Mouse (Mus musculus) CH12.LX (cell line): Measurements from ENCODE around the gene Commd1. TPM values are rescaled to one million over a fixed set of nuclear protein-coding genes. Genes with fewer than 3 reads are reported as not detected.
A peak's percentile ranks its signal among the peaks of the same experiment; 100 is the strongest.

Experiments
- DNase-seq: peaks from one replicate; pipeline ENCODE4 v3.0.0-alpha.2; 2013; ENCODE audit errors: extremely low read depth
- H3K27ac ChIP-seq: 2 replicates; pipeline ENCODE4 v1.5.1; 2012; ENCODE audit warnings: low read depth, mild to moderate bottlenecking, control low read depth, moderate library complexity; ENCODE audit not compliant: insufficient read depth
- H3K27me3 ChIP-seq: replicated peaks from 2 replicates; pipeline ENCODE3; 2012; ENCODE audit warnings: inconsistent platforms
- H3K36me3 ChIP-seq, 2 experiments: replicated peaks in 1 of 2; 2 replicates each; pipeline versions ENCODE3 to v1.6.1; 2012; ENCODE audit warnings: inconsistent platforms in 1 of 2, low read length in 1 of 2, mild to moderate bottlenecking in 1 of 2, mixed read lengths in 1 of 2, moderate library complexity in 1 of 2; ENCODE audit not compliant: control insufficient read depth in 1 of 2, insufficient read depth in 1 of 2
- H3K4me1 ChIP-seq, 2 experiments: 2 replicates each; pipeline ENCODE4 v1.6.1; 2012; ENCODE audit warnings: inconsistent platforms in 1 of 2, moderate library complexity in 1 of 2; ENCODE audit not compliant: insufficient read depth in 2 of 2, control insufficient read depth in 1 of 2
- H3K4me2 ChIP-seq: 2 replicates; pipeline ENCODE4 v1.6.1; 2012; ENCODE audit warnings: low read depth, mild to moderate bottlenecking, control low read depth; ENCODE audit not compliant: poor library complexity, insufficient read depth, severe bottlenecking
- H3K4me3 ChIP-seq, 3 experiments: fragments of 150-350 bp in 1 of 3; sonication (generic) in 1 of 3; replicated peaks in 1 of 3; 2 replicates each; pipeline versions ENCODE3 to v1.5.1; 2011 to 2012; ENCODE audit warnings: low read depth in 2 of 3, low read length in 2 of 3, mild to moderate bottlenecking in 2 of 3, moderate library complexity in 2 of 3, control low read depth in 1 of 3, improper control_type of control experiment in 1 of 3, inconsistent platforms in 1 of 3, mixed read lengths in 1 of 3; ENCODE audit not compliant: poor library complexity in 1 of 3
- H3K79me2 ChIP-seq: replicated peaks from 2 replicates; pipeline ENCODE4 v1.6.1; 2012; ENCODE audit warnings: mild to moderate bottlenecking, moderate library complexity; ENCODE audit not compliant: control insufficient read depth, poor library complexity, insufficient read depth, severe bottlenecking; ENCODE audit errors: extremely low read depth
- H3K9ac ChIP-seq: 2 replicates; pipeline ENCODE4 v1.6.1; 2012; ENCODE audit warnings: low read depth, mild to moderate bottlenecking, control low read depth, moderate library complexity; ENCODE audit not compliant: insufficient read depth
- H3K9me3 ChIP-seq: replicated peaks from 2 replicates; pipeline ENCODE3; 2012; ENCODE audit warnings: low read length, inconsistent platforms, mixed read lengths
- CTCF ChIP-seq, 2 experiments: IDR thresholded peaks in 1 of 2; conservative IDR thresholded peaks in 1 of 2; 2 replicates each; pipeline ENCODE4 v1.5.1; 2011 to 2012; ENCODE audit warnings: low read depth in 2 of 2, low read length in 2 of 2, improper control_type of control experiment in 1 of 2, inconsistent platforms in 1 of 2, mild to moderate bottlenecking in 1 of 2, moderate library complexity in 1 of 2
- E2F4 ChIP-seq: IDR thresholded peaks from 2 replicates; pipeline ENCODE4 v1.6.1; 2011; ENCODE audit warnings: low read depth, low read length, improper control_type of control experiment; ENCODE audit not compliant: insufficient replicate concordance
- EP300 ChIP-seq: IDR thresholded peaks from 2 replicates; pipeline ENCODE4 v1.6.1; 2011; ENCODE audit warnings: low read length, improper control_type of control experiment
- ETS1 ChIP-seq: conservative IDR thresholded peaks from 2 replicates; pipeline ENCODE4 v1.6.1; 2012; ENCODE audit warnings: low read depth, mild to moderate bottlenecking, inconsistent platforms, low read length, improper control_type of control experiment, moderate library complexity
- HCFC1 ChIP-seq: IDR thresholded peaks from 2 replicates; pipeline ENCODE4 v1.6.1; 2012; ENCODE audit warnings: low read depth, mild to moderate bottlenecking, inconsistent platforms, low read length, improper control_type of control experiment
- JUND ChIP-seq: conservative IDR thresholded peaks from 2 replicates; pipeline ENCODE4 v1.6.1; 2011; ENCODE audit warnings: low read depth, low read length, improper control_type of control experiment
- KAT2A ChIP-seq: IDR thresholded peaks from 2 replicates; pipeline ENCODE4 v1.6.1; 2012; ENCODE audit warnings: low read length, improper control_type of control experiment, inconsistent platforms; ENCODE audit not compliant: insufficient replicate concordance
- MAFK ChIP-seq: IDR thresholded peaks from 2 replicates; pipeline ENCODE4 v1.6.1; 2011; ENCODE audit warnings: low read length, improper control_type of control experiment; ENCODE audit not compliant: insufficient replicate concordance
- MAZ ChIP-seq: IDR thresholded peaks from 2 replicates; pipeline ENCODE4 v1.6.1; 2012; ENCODE audit warnings: low read depth, mild to moderate bottlenecking, inconsistent platforms, low read length, improper control_type of control experiment, moderate library complexity
- PAX5 ChIP-seq: IDR thresholded peaks from 2 replicates; pipeline ENCODE4 v1.6.1; 2012; ENCODE audit warnings: low read length, inconsistent platforms, mixed read lengths
- POLR2A ChIP-seq: IDR thresholded peaks from 2 replicates; pipeline ENCODE4 v1.6.1; 2011; ENCODE audit warnings: low read depth, mild to moderate bottlenecking, improper control_type of control experiment, low read length
- POLR2AphosphoS2 ChIP-seq: IDR thresholded peaks from 2 replicates; pipeline ENCODE4 v1.6.1; 2011; ENCODE audit warnings: low read depth, low read length, improper control_type of control experiment
- RAD21 ChIP-seq: IDR thresholded peaks from 2 replicates; pipeline ENCODE4 v1.6.1; 2011; ENCODE audit warnings: low read depth, mild to moderate bottlenecking, low read length, improper control_type of control experiment, moderate library complexity
- SMC3 ChIP-seq: IDR thresholded peaks from 2 replicates; pipeline ENCODE4 v1.6.1; 2011; ENCODE audit warnings: low read depth, low read length, improper control_type of control experiment
- USF2 ChIP-seq: conservative IDR thresholded peaks from 2 replicates; pipeline ENCODE4 v1.6.1; 2011; ENCODE audit warnings: low read depth, low read length, improper control_type of control experiment
- dilution Hi-C: fragments of 300-500 bp; cut with MboI; formaldehyde crosslinking; loops from 2 replicates; pipeline ENCODE4 v1.14.3; 2020; ENCODE audit warnings: low sequenced_read_pairs; ENCODE audit not compliant: extremely low pct_unique_long_range_greater_than_20kb, extremely low pct_ligation_motif_present
- in situ Hi-C: fragments of 300-500 bp; cut with MboI; formaldehyde crosslinking; loops from 3 replicates; pipeline ENCODE4 v1.14.3; 2019; ENCODE audit warnings: low sequenced_read_pairs, low pct_ligation_motif_present, low pct_unique_long_range_greater_than_20kb, mixed read lengths
- polyA plus RNA-seq: library from polyadenylated mRNA; unstranded; fragments of >175 nt; gene quantifications from 2 replicates; pipeline ENCODE4 v1.2.1, GENCODE M21; 2012; ENCODE audit warnings: low read depth; ENCODE audit not compliant: insufficient read length
- total RNA-seq, 2 experiments: library from RNA; depleted of rRNA; stranded (reverse); fragments of 300-350 nt in 1 of 2; fragments of >200 nt in 1 of 2; gene quantifications; 2 replicates each; pipeline ENCODE4 v1.2.3; 2012 to 2014

The Commd1 gene
- total and polyA plus RNA-seq, 3 experiments = 109 to 163 (median 113) TPM

- H3K36me3 ChIP-seq = peaks cover 0 to 2% of the 10 kb centered on the region in 2 experiments
- peak; percentile 41 for DNase-seq
Observed at GRCm38 (mm10) chr11:23013580-23014294, 31.6 kb upstream of the Commd1 start.

GRCm38 (mm10) chr11:23013096-23013495, 30.9 kb upstream of the Commd1 start:
- Histone ChIP-seq H3K79me2 (no peaks in the 10 kb centered on the region), H3K4me1 (0 out of 4 replicates have a peak, but pooled peaks cover 0 to 5% of the 10 kb centered on the region in 2 experiments), H3K27me3 (no peaks in the 10 kb centered on the region), H3K36me3 (peaks cover 0 to 2% of the 10 kb centered on the region in 2 experiments), H3K4me3 (no peak overlapping the region), H3K4me2 (no peak overlapping the region), H3K9ac (no peak overlapping the region), H3K27ac (no peak overlapping the region), H3K9me3 (peaks cover 2% of the 10 kb centered on the region)
- TF ChIP-seq RAD21 = no peak
- no peak for TF ChIP-seq MAZ
- dilution Hi-C loops = no loop called here
- DNase-seq = no peak
- in situ Hi-C loops = no loop called here

More at GRCm38 (mm10) chr11:23013580-23014294, 31.6 kb upstream of the Commd1 start:
- Histone ChIP-seq H3K4me3 (no peak overlapping the region), H3K27ac (no peak overlapping the region), H3K9me3 (peaks cover 6% of the 10 kb centered on the region)
- TF ChIP-seq POLR2A (no peak), PAX5 (no peak), E2F4 (no peak), USF2 (no peak), CTCF (conservative IDR thresholded peaks at IDR 0.05 in 1 of 2, IDR thresholded peaks at IDR 0.05 in 1 of 2; ENCODE audit: low read depth in 2 of 2, low read length in 2 of 2) (peak; percentile 30 to 69; a peak in 3 of 4 replicates), RAD21 (peak; percentile 72), POLR2AphosphoS2 (no peak), HCFC1 (no peak), JUND (no peak), ETS1 (no peak), KAT2A (no peak), SMC3 (peak; percentile 55), EP300 (no peak), MAFK (no peak)
- TF ChIP-seq, all 38 proteins: peak for 3
- dilution Hi-C loops (no loop called here), in situ Hi-C loops (no loop called here)
- H3K79me2 ChIP-seq = no peaks in the 10 kb centered on the region
- 0 out of 4 replicates have a peak, but pooled peaks cover 0 to 5% of the 10 kb centered on the region in 2 experiments for H3K4me1 ChIP-seq
- no peaks in the 10 kb centered on the region for H3K27me3 ChIP-seq
- no peak overlapping the region for H3K9ac ChIP-seq
- H3K4me2 ChIP-seq = no peak overlapping the region
